Mouse (Mus musculus): ENCODE results near the gene Add2. TPM values are rescaled to one million over a fixed set of nuclear protein-coding genes. Genes with fewer than 3 reads are reported as not detected.

Add2 gene
- polyA plus RNA-seq, 1 experiment from 2014 or later: 36.5 TPM

- Histone ChIP-seq H3K4me1 (no peaks in the 10 kb centered on the region), H3K9me3 (no peaks in the 10 kb centered on the region), H3K27ac (no peak overlapping the region), H3K27me3 (ENCODE audit: poor library complexity, severe bottlenecking) (no peaks in the 10 kb centered on the region), H3K4me3 (no peak overlapping the region), H3K36me3 (replicated peaks) (no peaks in the 10 kb centered on the region)
- WGBS: 21% methylated on average over 3 of the region's 3 CpGs
- peak; percentile 44 for DNase-seq (ENCODE audit: extremely low spot score, low spot score)
Measured at GRCm38 (mm10) chr6:86020948-86021347, 7.5 kb upstream of the Add2 start.

DNA sequence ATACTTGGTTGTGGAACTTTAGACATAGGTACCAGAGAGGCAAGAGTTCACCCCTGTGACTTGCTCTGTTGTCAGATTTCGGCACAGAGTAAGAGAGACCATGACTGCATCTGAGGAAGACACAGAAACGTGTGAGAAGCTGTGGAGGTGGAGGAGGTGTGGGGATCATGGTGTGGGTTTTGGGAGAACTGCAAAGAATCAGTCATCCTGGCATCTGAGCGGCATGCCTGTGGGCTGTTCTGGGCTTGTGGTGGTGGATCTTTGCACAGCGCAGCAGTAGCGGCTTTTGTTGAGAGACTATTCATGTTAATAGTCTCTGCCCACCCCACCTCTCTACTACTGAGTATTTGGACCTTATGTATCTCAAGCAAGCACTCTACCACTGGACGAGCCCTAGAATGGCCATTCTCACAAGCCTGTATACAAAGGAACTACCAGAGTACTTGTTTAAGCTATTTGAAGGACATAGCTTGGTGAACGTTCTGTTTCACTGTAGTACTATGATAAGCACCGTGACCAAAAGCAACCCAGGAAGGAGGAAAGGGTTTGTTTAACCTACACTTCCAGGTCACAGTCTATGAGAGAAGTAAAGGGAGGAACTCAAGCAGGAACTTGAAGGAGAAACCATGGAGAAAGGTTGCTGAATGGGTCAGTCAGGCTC lies 1.7 kb upstream of the Add2 start:
- Histone ChIP-seq H3K27me3 (ENCODE audit: poor library complexity, severe bottlenecking) (peaks cover 55% of the 10 kb centered on the region), H3K36me3 (replicated peaks) (no peaks in the 10 kb centered on the region), H3K4me3 (no peak overlapping the region), H3K27ac (no peak overlapping the region), H3K9me3 (no peaks in the 10 kb centered on the region), H3K4me1 (peaks cover 25% of the 10 kb centered on the region)
- DNase-seq (ENCODE audit: extremely low spot score, low spot score): no peak
- WGBS: 87% methylated on average over 8 of the region's 8 CpGs

DNA sequence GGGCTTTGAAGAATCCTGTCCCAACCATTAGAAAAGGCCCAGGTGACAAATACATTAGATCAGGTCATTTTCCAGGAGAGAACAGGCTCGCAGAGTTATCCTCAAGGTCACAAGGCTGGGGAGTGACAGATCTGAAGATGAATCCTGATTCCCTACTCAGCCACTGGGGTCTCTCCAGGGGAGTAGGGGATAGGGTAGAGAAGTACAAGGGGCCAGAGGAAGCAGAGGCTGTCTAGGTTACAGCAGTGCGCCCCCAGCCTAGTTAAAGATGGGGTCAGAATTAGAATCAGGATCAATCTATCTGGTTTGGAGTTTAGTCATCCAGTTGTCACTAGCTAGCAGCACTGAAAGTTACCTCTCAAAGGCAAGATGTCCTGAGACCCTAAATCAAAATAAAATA lies 331 bp upstream of the Add2 start:
- Histone ChIP-seq H3K36me3 (replicated peaks) (no peaks in the 10 kb centered on the region), H3K27ac (peak overlapping the region; percentile 89), H3K9me3 (no peaks in the 10 kb centered on the region), H3K27me3 (ENCODE audit: poor library complexity, severe bottlenecking) (peaks cover 55% of the 10 kb centered on the region), H3K4me1 (peaks cover 25% of the 10 kb centered on the region), H3K4me3 (peak overlapping the region; percentile 78)
- WGBS: 66% methylated on average over 2 of the region's 2 CpGs
- DNase-seq (ENCODE audit: extremely low spot score, low spot score): no peak

DNA sequence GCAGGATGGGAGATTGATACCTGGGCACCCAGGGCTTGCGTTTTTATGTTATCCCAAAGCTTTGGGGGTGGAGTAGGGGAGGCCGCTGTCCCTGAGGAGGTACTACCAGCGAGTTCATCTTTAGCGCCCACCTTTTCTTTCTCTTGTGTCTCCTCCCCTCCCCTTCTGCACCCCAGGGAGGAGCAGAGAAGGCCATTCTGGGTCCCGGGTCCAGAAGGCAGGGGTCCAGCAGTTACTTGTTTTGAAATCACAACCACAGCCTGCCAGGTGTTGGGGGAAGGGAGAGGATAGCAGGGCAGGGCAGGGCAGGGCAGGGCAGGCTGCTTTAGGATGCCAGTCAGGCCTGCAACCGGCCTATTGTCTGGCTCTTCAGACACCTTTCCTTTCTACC lies 837 bp downstream of the Add2 start:
- Histone ChIP-seq H3K27ac (peak overlapping the region; percentile 89), H3K36me3 (replicated peaks) (no peaks in the 10 kb centered on the region), H3K4me3 (peak overlapping the region; percentile 78), H3K27me3 (ENCODE audit: poor library complexity, severe bottlenecking) (peaks cover 55% of the 10 kb centered on the region), H3K4me1 (peaks cover 27% of the 10 kb centered on the region), H3K9me3 (no peaks in the 10 kb centered on the region)
- 5% methylated on average over 6 of the region's 6 CpGs for WGBS
- DNase-seq (ENCODE audit: extremely low spot score, low spot score): no peak

DNA sequence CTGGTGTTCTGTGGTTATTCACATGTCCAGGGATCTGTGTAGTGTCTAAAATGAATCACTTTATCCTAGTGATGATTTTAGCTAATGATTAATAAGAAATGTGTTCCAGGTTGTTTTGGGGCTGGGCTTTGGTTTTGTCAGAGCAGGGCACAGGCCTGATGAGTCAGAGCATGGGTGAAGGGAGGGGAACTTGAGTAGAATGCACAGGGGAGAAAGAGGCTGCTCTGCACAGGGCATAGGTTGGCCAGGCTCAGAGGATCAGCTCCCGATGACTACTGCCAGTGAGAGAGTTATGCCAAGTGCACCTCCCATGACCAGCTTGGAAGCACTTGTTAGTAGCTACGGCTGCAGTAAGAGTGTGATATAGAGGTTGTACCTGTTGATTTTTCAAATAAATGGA lies 3.0 kb downstream of the Add2 start:
- Histone ChIP-seq H3K9me3 (no peaks in the 10 kb centered on the region), H3K36me3 (replicated peaks) (no peaks in the 10 kb centered on the region), H3K4me1 (peaks cover 27% of the 10 kb centered on the region), H3K27me3 (ENCODE audit: poor library complexity, severe bottlenecking) (peaks cover 51% of the 10 kb centered on the region), H3K27ac (no peak overlapping the region), H3K4me3 (no peak overlapping the region)
- 90% methylated on average over 2 of the region's 2 CpGs for WGBS
- no peak for DNase-seq (ENCODE audit: extremely low spot score, low spot score)

DNA sequence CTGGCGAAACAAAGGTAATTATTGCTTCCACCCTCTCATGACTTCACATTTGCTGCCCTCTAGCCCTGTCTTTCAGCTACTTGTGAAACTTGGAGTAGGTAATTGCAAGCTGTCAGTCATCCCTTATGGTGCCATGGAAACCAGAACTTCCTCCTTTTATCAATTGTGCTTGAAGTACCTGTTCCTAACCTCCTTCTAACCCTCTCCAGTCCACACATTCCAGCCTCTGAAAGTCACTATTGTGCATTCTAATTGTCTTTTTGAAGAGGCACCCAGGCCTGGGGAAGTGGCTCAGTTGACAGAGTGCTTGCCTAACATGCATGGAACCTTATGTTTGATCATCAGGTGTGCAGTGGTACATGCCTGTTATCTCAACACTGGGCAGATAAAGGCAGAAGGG lies 5.2 kb downstream of the Add2 start:
- H3K36me3 ChIP-seq (replicated peaks): no peaks in the 10 kb centered on the region
- no peaks in the 10 kb centered on the region for H3K9me3 ChIP-seq
- no peak overlapping the region for H3K4me3 ChIP-seq
- DNase-seq (ENCODE audit: extremely low spot score, low spot score): no peak
- 83% methylated on average over 1 of the region's 1 CpGs for WGBS
- peaks cover 30% of the 10 kb centered on the region for H3K27me3 ChIP-seq (ENCODE audit: poor library complexity, severe bottlenecking)
- H3K4me1 ChIP-seq: peaks cover 19% of the 10 kb centered on the region
- no peak overlapping the region for H3K27ac ChIP-seq

GRCm38 (mm10) chr6:86038901-86039300 lies 10.4 kb downstream of the Add2 start:
- no peaks in the 10 kb centered on the region for H3K27me3 ChIP-seq (ENCODE audit: poor library complexity, severe bottlenecking)
- no peaks in the 10 kb centered on the region for H3K9me3 ChIP-seq
- H3K4me3 ChIP-seq: no peak overlapping the region
- H3K36me3 ChIP-seq (replicated peaks): no peaks in the 10 kb centered on the region
- WGBS: 87% methylated on average over 2 of the region's 2 CpGs
- H3K27ac ChIP-seq: no peak overlapping the region
- DNase-seq (ENCODE audit: extremely low spot score, low spot score): no peak
- no peaks in the 10 kb centered on the region for H3K4me1 ChIP-seq

DNA sequence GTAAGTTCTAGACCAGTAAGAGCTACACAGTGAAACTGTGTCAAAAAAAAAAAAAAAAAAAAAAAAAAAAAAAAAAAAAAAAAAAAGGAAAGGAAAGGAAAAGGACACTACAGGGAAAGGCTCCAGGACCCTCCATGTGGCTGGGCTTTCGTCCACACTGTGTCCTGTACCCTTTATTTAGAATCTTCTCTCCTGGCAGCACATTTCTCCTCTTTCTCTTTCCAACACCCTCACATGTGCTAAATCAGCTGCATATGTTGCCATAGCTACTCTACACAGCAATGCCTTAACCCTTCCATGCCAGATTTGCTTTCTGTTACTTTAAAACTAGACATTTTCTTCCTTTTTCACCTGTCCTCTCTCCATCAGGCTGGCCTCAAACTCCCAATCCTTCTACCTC lies 11.7 kb downstream of the Add2 start:
- Histone ChIP-seq H3K27ac (no peak overlapping the region), H3K4me1 (0 out of 2 replicates have a peak, but pooled peaks cover under 1% of the 10 kb centered on the region), H3K36me3 (replicated peaks) (no peaks in the 10 kb centered on the region), H3K9me3 (no peaks in the 10 kb centered on the region), H3K4me3 (no peak overlapping the region), H3K27me3 (ENCODE audit: poor library complexity, severe bottlenecking) (no peaks in the 10 kb centered on the region)
- no peak for DNase-seq (ENCODE audit: extremely low spot score, low spot score)
- WGBS: 86% methylated on average over 1 of the region's 1 CpGs

- Histone ChIP-seq H3K36me3 (replicated peaks) (no peaks in the 10 kb centered on the region), H3K27me3 (ENCODE audit: poor library complexity, severe bottlenecking) (no peaks in the 10 kb centered on the region), H3K9me3 (no peaks in the 10 kb centered on the region), H3K4me1 (peaks cover 34% of the 10 kb centered on the region), H3K4me3 (no peak overlapping the region), H3K27ac (no peak overlapping the region)
- 92% methylated on average over 11 of the region's 11 CpGs for WGBS
- no peak for DNase-seq (ENCODE audit: extremely low spot score, low spot score)
Measured at GRCm38 (mm10) chr6:86047510-86047909, 19.0 kb downstream of the Add2 start.

GRCm38 (mm10) chr6:86048509-86048908 lies 20.0 kb downstream of the Add2 start:
- H3K4me3 ChIP-seq: no peak overlapping the region
- no peaks in the 10 kb centered on the region for H3K27me3 ChIP-seq (ENCODE audit: poor library complexity, severe bottlenecking)
- H3K27ac ChIP-seq: no peak overlapping the region
- H3K36me3 ChIP-seq (replicated peaks): no peaks in the 10 kb centered on the region
- peaks cover 44% of the 10 kb centered on the region for H3K4me1 ChIP-seq
- no peak for DNase-seq (ENCODE audit: extremely low spot score, low spot score)
- 90% methylated on average over 5 of the region's 5 CpGs for WGBS
- no peaks in the 10 kb centered on the region for H3K9me3 ChIP-seq

DNA sequence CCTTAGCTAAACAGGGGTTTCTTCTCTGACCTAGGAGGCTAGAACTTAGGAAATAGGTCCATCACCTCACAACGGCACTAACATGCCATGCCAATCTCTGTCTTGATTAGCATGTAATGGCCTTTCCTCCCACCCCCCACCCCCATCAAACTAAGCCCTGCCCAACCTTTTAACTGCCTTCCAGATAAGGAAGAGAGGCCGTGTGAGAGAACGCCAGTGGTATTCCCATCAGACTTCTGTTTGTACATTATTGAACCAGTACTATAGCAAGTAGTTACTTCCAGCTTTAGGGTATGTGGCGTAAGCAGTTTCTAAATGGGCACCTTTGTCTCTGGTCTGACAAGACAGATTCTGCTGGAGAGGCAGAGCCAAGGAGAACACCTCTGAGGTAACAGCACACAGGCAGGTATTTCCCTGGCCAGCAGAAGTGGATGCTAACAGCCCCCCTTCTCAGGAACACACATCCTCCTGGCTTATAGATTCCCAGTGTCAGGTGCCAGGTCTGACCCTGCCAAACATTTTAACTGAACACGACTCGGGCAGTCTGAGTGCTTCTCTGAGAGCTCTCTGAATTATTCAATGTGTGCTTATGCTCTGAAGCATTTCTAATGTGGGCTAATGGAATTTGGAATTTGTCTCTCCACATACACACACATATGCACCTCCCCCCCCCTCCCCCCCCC lies 22.2 kb downstream of the Add2 start:
- WGBS: 79% methylated on average over 6 of the region's 6 CpGs
- peak overlapping the region; percentile 88 for H3K27ac ChIP-seq
- H3K36me3 ChIP-seq (replicated peaks): no peaks in the 10 kb centered on the region
- H3K4me3 ChIP-seq: no peak overlapping the region
- no peaks in the 10 kb centered on the region for H3K9me3 ChIP-seq
- peaks cover 49% of the 10 kb centered on the region for H3K4me1 ChIP-seq
- DNase-seq (ENCODE audit: extremely low spot score, low spot score): no peak
- no peaks in the 10 kb centered on the region for H3K27me3 ChIP-seq (ENCODE audit: poor library complexity, severe bottlenecking)

GRCm38 (mm10) chr6:86052032-86052459 lies 23.6 kb downstream of the Add2 start:
- peak overlapping the region; percentile 32 for H3K4me3 ChIP-seq
- H3K36me3 ChIP-seq (replicated peaks): no peaks in the 10 kb centered on the region
- 13% methylated on average over 7 of the region's 7 CpGs for WGBS
- no peaks in the 10 kb centered on the region for H3K27me3 ChIP-seq (ENCODE audit: poor library complexity, severe bottlenecking)
- H3K9me3 ChIP-seq: no peaks in the 10 kb centered on the region
- peak; percentile 48 for DNase-seq (ENCODE audit: extremely low spot score, low spot score)
- peak overlapping the region; percentile 88 for H3K27ac ChIP-seq
- H3K4me1 ChIP-seq: peaks cover 49% of the 10 kb centered on the region

- 51% methylated on average over 4 of the region's 4 CpGs for WGBS
Measured at GRCm38 (mm10) chr6:86052556-86052955, 24.1 kb downstream of the Add2 start.

More at GRCm38 (mm10) chr6:86052556-86052955, 24.1 kb downstream of the Add2 start:
- peak overlapping the region; percentile 88 for H3K27ac ChIP-seq
- peak overlapping the region; percentile 32 for H3K4me3 ChIP-seq
- DNase-seq (ENCODE audit: extremely low spot score, low spot score): no peak
- H3K36me3 ChIP-seq (replicated peaks): no peaks in the 10 kb centered on the region
- H3K9me3 ChIP-seq: no peaks in the 10 kb centered on the region
- no peaks in the 10 kb centered on the region for H3K27me3 ChIP-seq (ENCODE audit: poor library complexity, severe bottlenecking)
- H3K4me1 ChIP-seq: peaks cover 54% of the 10 kb centered on the region

Measured in forebrain, embryonic 10.5 days (tissue).